Mouse (Mus musculus) embryonic facial prominence, embryonic 11.5 days (tissue): ENCODE measurements around the gene Ninl. TPM values are rescaled to one million over a fixed set of nuclear protein-coding genes. Genes with fewer than 3 reads are reported as not detected.

Experiments
- ATAC-seq: fragments of 200-750 bp; cut with Nextera tagmentation; replicated peaks from 2 replicates; pipeline ENCODE4 v1.8.0; 2017; ENCODE audit warnings: low read depth; ENCODE audit not compliant: insufficient number of reproducible peaks, low FRiP score, low TSS enrichment
- DNase-seq: peaks from one replicate; pipeline ENCODE4 v3.0.0-alpha.2; 2015; ENCODE audit warnings: low spot score
- H3K27ac ChIP-seq: fragments of 300-500 bp; sonication (generic); replicated peaks from 2 replicates; pipeline ENCODE4 v1.5.1; 2014; ENCODE audit warnings: mild to moderate bottlenecking, low read depth, low read length, control low read depth
- H3K27me3 ChIP-seq: fragments of 300-500 bp; sonication (generic); 2 replicates; pipeline ENCODE4 v1.6.1; 2014; ENCODE audit warnings: mild to moderate bottlenecking, low read length, moderate library complexity, mixed read lengths; ENCODE audit not compliant: control insufficient read depth, insufficient read depth
- H3K36me3 ChIP-seq: fragments of 300-500 bp; sonication (generic); replicated peaks from 2 replicates; pipeline ENCODE4 v1.6.1; 2014; ENCODE audit warnings: low read depth, mild to moderate bottlenecking, low read length, moderate library complexity, mixed read lengths; ENCODE audit not compliant: control insufficient read depth, insufficient read depth
- H3K4me1 ChIP-seq: fragments of 300-500 bp; sonication (generic); 2 replicates; pipeline ENCODE4 v1.6.1; 2014; ENCODE audit warnings: low read length, mixed read lengths; ENCODE audit not compliant: control insufficient read depth, insufficient read depth
- H3K4me2 ChIP-seq: fragments of 300-500 bp; sonication (generic); 2 replicates; pipeline ENCODE4 v1.6.1; 2014; ENCODE audit warnings: low read depth, mild to moderate bottlenecking, control low read depth, low read length, moderate library complexity
- H3K4me3 ChIP-seq: fragments of 300-500 bp; sonication (generic); 2 replicates; pipeline ENCODE4 v1.5.1; 2014; ENCODE audit warnings: low read depth, low read length, control low read depth
- H3K9ac ChIP-seq: fragments of 300-500 bp; sonication (generic); replicated peaks from 2 replicates; pipeline ENCODE4 v1.6.1; 2014; ENCODE audit warnings: mild to moderate bottlenecking, control low read depth, low read length
- H3K9me3 ChIP-seq: fragments of 300-500 bp; sonication (generic); replicated peaks from 2 replicates; pipeline ENCODE4 v1.6.1; 2016; ENCODE audit warnings: mild to moderate bottlenecking, low read length, inconsistent platforms, mixed read lengths; ENCODE audit not compliant: control insufficient read depth
- WGBS: fragments of 180-500 bp; shearing (Covaris S2); extraction: QIAGEN DNeasy Blood & Tissue Kit; methylation state at CpG from one replicate; pipeline ENCODE4 v1.1.7; 2014; 5-methylcytosine and 5-hydroxymethylcytosine counted together
- polyA plus RNA-seq: library from polyadenylated mRNA; unstranded; fragments of >200 nt; fragmentation: Nextera tagmentation; extraction: Ambion mirVana; gene quantifications from 2 replicates; pipeline ENCODE4 v1.2.1, GENCODE M21; 2014

Gene Ninl
- polyA plus RNA-seq, 1 experiment from 2014 or later = 9.0 TPM

DNA sequence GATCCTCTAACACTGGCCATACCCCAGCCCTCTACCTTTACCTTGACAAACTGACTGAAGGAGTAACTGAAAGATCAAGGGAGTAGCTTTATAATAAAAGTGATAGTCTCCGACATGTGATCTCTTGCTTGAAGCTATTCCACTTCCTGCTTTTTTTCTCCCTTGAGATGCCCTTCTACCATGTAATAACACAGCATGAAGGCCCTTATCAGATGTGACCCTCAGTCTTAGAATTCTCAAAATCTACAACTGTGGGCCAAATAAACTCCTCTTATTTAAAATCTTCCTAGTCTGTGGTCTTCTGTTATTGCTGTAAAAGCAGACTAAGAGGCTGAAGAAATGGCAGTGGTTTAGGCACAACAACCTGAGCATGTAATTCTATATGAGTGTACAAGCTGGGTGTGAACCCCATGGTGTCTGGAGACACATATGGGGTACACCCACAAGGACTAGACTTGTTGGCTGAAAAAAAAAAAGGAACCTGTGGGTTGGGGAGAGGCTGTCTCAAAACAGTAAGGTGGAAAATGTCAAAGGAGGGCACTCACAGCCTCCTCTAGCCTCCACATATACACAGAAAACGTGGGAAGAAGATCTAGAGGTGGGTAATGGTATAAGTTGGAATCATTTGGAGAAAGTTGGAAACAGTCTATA lies 144.4 kb downstream of the Ninl start:
- Histone ChIP-seq H3K4me1 (no peaks in the 10 kb centered on the region), H3K4me3 (no peak overlapping the region), H3K9ac (no peak overlapping the region), H3K9me3 (no peaks in the 10 kb centered on the region), H3K27ac (no peak overlapping the region), H3K4me2 (no peak overlapping the region), H3K27me3 (no peaks in the 10 kb centered on the region), H3K36me3 (no peaks in the 10 kb centered on the region)
- ATAC-seq (no peak), DNase-seq (no peak)
- WGBS = 85% methylated on average over 2 of the region's 2 CpGs

DNA sequence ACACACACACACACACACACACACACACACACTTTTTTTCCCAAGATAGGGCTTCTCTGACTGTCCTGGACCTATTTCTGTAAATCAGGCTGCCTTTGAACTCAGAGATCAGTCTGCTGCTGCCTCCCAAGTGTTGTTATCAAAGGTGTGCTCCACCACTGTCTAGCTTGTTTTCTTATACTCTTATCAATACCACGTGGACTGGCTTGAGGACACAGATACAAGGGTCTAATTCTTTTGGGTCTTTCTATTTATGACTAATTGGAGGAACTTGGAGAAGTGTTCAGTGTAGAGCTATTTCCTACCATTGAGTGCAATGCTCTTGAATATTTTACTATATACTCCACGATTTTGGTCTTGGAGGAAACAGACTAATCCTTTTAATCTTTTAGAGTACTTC lies 151.8 kb downstream of the Ninl start:
- Histone ChIP-seq H3K4me2 (no peak overlapping the region), H3K9ac (no peak overlapping the region), H3K4me1 (no peaks in the 10 kb centered on the region), H3K27ac (no peak overlapping the region), H3K4me3 (no peak overlapping the region), H3K27me3 (no peaks in the 10 kb centered on the region), H3K9me3 (no peaks in the 10 kb centered on the region), H3K36me3 (no peaks in the 10 kb centered on the region)
- WGBS = 85% methylated on average over 2 of the region's 2 CpGs
- DNase-seq = no peak
- no peak for ATAC-seq

DNA sequence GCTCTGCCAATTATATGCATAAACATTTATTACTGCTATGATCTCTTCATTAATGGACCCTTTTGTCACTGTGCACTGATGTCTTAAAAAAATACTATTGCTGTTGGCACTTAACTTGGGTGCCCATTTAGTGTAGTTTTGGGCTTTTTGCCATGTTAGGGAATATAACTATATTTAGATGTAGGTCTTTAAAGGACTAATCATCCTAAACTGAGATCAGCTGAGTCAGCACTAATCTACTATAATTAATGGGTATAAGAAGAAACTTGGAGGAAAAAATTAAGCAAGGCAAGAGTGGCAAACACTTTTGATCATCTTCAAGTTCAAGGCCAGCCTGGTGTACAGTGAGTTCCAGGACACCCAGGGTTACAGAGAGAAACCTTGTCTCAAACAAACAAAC lies 152.9 kb downstream of the Ninl start:
- ATAC-seq (no peak), DNase-seq (no peak)
- Histone ChIP-seq H3K9ac (no peak overlapping the region), H3K27me3 (no peaks in the 10 kb centered on the region), H3K4me1 (no peaks in the 10 kb centered on the region), H3K9me3 (no peaks in the 10 kb centered on the region), H3K4me2 (no peak overlapping the region), H3K27ac (no peak overlapping the region), H3K36me3 (no peaks in the 10 kb centered on the region), H3K4me3 (no peak overlapping the region)

DNA sequence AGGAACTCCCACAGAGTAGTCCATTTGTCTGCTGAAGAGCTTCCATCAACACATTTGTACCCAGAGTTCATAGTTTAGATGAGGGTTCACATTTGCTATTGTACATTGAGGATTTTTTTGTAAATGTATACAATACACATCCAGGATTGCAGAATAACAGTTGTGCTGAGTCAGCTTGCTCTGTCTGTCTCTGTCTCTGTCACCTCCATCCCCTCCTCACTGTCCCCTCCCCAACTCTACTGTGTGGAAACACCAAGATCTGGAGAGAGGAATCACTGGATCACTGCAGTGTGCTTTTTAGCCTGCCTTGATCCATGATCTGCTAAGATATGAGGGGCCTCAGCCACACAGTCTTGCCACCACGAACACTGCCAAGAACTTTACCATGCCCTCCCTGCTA lies 153.4 kb downstream of the Ninl start:
- no peaks in the 10 kb centered on the region for H3K27me3 ChIP-seq
- no peak overlapping the region for H3K4me2 ChIP-seq
- no peak overlapping the region for H3K9ac ChIP-seq
- DNase-seq = no peak
- no peak overlapping the region for H3K27ac ChIP-seq
- H3K36me3 ChIP-seq = no peaks in the 10 kb centered on the region
- 94% methylated on average over 1 of the region's 1 CpGs for WGBS
- ATAC-seq = no peak
- no peaks in the 10 kb centered on the region for H3K4me1 ChIP-seq
- H3K9me3 ChIP-seq = no peaks in the 10 kb centered on the region
- no peak overlapping the region for H3K4me3 ChIP-seq

DNA sequence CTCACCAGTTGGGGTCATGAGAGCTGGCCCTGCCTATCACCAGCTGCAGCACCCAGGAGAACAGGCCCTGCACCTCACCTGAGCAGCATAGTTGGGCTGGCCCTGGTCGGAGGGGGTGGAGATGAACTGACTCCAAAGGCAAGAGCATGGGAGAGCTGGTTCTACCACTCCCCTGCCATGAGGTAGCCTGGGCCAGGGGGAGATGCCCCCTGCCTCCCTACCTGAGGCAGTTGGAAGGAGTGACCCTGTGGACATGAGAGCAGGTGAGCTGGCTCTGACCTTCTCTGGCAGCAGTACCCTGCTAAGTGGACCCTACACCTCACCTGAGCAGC lies 154.4 kb downstream of the Ninl start:
- DNase-seq (no peak), ATAC-seq (0 out of 2 replicates have a peak, but pooled peaks have one; percentile 21)
- Histone ChIP-seq H3K4me3 (no peak overlapping the region), H3K27ac (no peak overlapping the region), H3K9me3 (no peaks in the 10 kb centered on the region), H3K27me3 (no peaks in the 10 kb centered on the region), H3K9ac (no peak overlapping the region), H3K4me2 (no peak overlapping the region), H3K4me1 (no peaks in the 10 kb centered on the region), H3K36me3 (no peaks in the 10 kb centered on the region)
- WGBS = 94% methylated on average over 1 of the region's 1 CpGs

Other genes with a start within 250 kb of the Ninl start
- gene Abhd12, start 134.6 kb downstream of the Ninl start, polyA plus RNA-seq = 54.3 and 54.9 TPM in 2 replicates
- 84.5 and 87.7 TPM in 2 replicates for gene Gins1, start 134.0 kb downstream of the Ninl start, polyA plus RNA-seq
- gene Nanp, start within 50 bp of the Ninl start, polyA plus RNA-seq = 54.3 and 62.0 TPM in 2 replicates
- not detected in 2 replicates for gene Gm14151, start 53.0 kb upstream of the Ninl start, polyA plus RNA-seq
- gene Gm14147, start 58.9 kb upstream of the Ninl start, polyA plus RNA-seq = not detected in 2 replicates